Mouse (Mus musculus): ENCODE measurements around the gene Amhr2. TPM values are rescaled to one million over a fixed set of nuclear protein-coding genes. Genes with fewer than 3 reads are reported as not detected.

The Amhr2 gene
- polyA plus RNA-seq, 1 experiment = not detected

DNA sequence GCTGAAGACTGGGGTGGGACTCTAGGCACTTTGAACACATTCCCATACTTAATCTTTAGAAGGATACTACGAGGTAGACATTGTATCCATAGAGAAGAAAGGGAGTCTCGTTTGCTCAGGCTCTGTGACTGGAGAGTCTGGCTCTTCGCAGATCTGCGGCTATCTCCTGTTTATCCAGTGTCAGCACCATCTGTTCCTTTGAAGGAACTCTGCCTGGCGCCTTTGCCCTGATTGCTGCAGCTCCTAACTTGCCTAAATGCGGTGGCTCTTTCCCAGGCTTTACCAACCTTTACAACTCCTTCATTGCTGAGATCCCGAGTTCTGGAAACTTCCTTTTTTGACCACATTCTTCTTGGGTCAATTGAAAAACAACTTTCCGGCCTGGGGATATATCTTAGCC is 4.2 kb downstream of the Amhr2 start:
- WGBS = 85% methylated on average over 8 of the region's 8 CpGs

DNA sequence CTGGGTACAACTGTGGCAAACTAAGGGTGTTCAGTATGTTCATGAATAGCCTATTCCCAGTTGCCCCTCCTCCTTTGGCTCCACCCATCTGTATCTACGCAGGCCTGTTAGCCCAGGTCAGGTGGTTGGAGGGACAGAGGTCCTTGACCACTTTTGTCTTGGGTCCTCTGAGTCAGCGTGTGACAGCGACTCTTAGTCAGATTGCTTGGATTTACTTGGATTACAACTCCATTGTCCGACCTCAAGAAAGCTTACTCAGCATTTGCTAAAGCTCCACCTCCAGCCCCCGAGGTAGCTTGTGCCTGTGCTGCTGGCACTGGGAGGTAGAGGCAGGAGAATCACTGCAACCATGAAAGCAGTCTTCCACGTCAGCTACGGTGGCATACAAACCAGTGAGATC is 5.8 kb downstream of the Amhr2 start:
- Histone ChIP-seq H3K4me3 (ENCODE audit: insufficient read depth, low read depth, low read length) (no peak overlapping the region), H3K27ac (ENCODE audit: insufficient read depth, low read depth, low read length) (no peak overlapping the region), H3K4me1 (ENCODE audit: control insufficient read depth, insufficient read depth, low read length) (peaks cover 4% of the 10 kb centered on the region; the same call in 1 of the 2 replicates)
- no peak for TF ChIP-seq POLR2A (IDR thresholded peaks at IDR 0.05; ENCODE audit: insufficient read depth, low read depth, low read length)
- TF ChIP-seq CTCF (IDR thresholded peaks at IDR 0.05; ENCODE audit: insufficient read depth, low read depth, low read length) = no peak
- 22% methylated on average over 7 of the region's 7 CpGs for whole genome bisulfite sequencing

More for the DNA sequence above, 4.2 kb downstream of the Amhr2 start:
- H3K4me3 ChIP-seq (ENCODE audit: insufficient read depth, low read depth, low read length) = no peak overlapping the region
- H3K4me1 ChIP-seq (ENCODE audit: control insufficient read depth, insufficient read depth, low read length) = peaks cover 8% of the 10 kb centered on the region
- H3K27ac ChIP-seq (ENCODE audit: insufficient read depth, low read depth, low read length) = no peak overlapping the region
- no peak for TF ChIP-seq POLR2A (IDR thresholded peaks at IDR 0.05; ENCODE audit: insufficient read depth, low read depth, low read length)
- TF ChIP-seq CTCF (IDR thresholded peaks at IDR 0.05; ENCODE audit: insufficient read depth, low read depth, low read length) = no peak

DNA sequence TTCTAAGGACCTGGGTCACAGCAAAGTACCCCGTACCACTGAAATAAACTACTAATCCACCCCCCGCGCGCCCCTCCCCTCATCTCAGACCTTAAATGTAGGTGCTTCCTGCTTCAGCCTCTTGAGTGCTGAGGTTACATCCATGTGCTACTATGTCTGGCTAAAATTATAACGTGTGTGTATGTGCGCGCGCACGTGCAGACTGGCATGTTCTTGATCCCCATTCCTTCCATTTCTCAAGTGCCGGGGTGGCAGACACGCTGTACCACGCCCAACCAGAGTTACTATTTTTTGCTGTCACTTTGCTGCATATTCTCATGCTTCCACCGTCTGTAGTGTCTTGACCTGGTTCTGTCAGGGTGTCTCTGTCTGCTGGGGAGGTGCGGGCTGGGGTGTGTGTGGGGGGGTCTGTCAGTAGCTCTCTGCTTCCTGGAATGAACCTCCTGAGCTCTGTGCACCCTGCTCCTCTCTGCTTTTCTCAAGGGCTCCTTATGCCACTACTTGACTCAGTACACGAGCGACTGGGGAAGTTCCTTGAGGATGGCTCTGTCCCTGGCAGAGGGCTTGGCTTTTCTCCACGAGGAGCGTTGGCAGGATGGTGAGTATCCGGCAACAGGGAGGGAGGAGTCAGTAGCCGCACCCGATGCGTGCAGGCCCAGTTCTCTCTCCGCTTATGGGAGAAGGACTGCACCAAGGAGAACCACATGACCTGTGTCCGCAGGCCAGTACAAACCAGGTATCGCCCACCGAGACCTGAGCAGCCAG is 6.7 kb downstream of the Amhr2 start:
- H3K27ac ChIP-seq (ENCODE audit: insufficient read depth, low read depth, low read length) = no peak overlapping the region
- WGBS = 71% methylated on average over 26 of the region's 26 CpGs
- no peak for TF ChIP-seq CTCF (IDR thresholded peaks at IDR 0.05; ENCODE audit: insufficient read depth, low read depth, low read length)
- no peak for TF ChIP-seq POLR2A (IDR thresholded peaks at IDR 0.05; ENCODE audit: insufficient read depth, low read depth, low read length)
- H3K4me1 ChIP-seq (ENCODE audit: control insufficient read depth, insufficient read depth, low read length) = peaks cover 4% of the 10 kb centered on the region; the same call in 1 of the 2 replicates
- H3K4me3 ChIP-seq (ENCODE audit: insufficient read depth, low read depth, low read length) = no peak overlapping the region

- TF ChIP-seq CTCF (IDR thresholded peaks at IDR 0.05; ENCODE audit: insufficient read depth, low read depth, low read length) (peak; percentile 49; the same call in 1 of the 2 replicates), POLR2A (IDR thresholded peaks at IDR 0.05; ENCODE audit: insufficient read depth, low read depth, low read length) (no peak)
- Histone ChIP-seq H3K4me3 (ENCODE audit: insufficient read depth, low read depth, low read length) (no peak overlapping the region), H3K27ac (ENCODE audit: insufficient read depth, low read depth, low read length) (no peak overlapping the region), H3K4me1 (ENCODE audit: control insufficient read depth, insufficient read depth, low read length) (peaks cover 10% of the 10 kb centered on the region; the same call in 1 of the 2 replicates)
- WGBS = 42% methylated on average over 6 of the region's 6 CpGs
Observed at GRCm38 (mm10) chr15:102455993-102456392, 10.8 kb downstream of the Amhr2 start.

DNA sequence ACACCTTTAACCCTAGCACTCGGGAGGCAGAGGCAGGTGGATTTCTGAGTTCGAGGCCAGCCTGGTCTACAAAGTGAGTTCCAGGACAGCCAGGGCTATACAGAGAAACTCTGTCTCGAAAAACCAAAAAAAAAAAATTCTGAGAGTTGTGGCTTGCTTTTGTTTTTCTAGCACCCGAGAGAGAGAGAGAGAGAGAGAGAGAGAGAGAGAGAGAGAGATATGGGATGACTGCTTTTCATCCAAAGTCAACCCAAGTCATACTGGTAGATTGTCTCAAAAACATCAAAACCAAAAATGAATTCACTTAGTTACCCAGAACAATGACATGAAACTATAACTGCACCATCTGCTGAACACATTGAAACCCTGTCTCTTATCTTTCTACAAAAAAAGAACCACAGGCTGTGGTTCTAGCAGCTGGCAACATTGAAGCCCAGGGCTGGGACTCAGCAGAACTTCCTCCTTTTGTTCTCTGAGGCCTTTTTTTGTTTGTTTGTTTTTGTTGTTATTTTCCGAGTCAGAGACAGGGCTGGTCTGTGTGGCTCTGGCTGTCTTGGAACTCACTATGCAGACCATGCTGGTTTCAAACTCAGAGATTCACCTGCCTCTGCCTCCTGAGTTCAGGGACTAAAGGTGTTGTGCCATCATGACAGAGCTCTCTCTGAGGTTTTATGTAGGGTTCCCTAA is 13.0 kb downstream of the Amhr2 start:
- TF ChIP-seq POLR2A (IDR thresholded peaks at IDR 0.05; ENCODE audit: insufficient read depth, low read depth, low read length) (no peak), CTCF (IDR thresholded peaks at IDR 0.05; ENCODE audit: insufficient read depth, low read depth, low read length) (no peak)
- WGBS = 77% methylated on average over 5 of the region's 5 CpGs
- Histone ChIP-seq H3K27ac (ENCODE audit: insufficient read depth, low read depth, low read length) (no peak overlapping the region), H3K4me3 (ENCODE audit: insufficient read depth, low read depth, low read length) (no peak overlapping the region), H3K4me1 (ENCODE audit: control insufficient read depth, insufficient read depth, low read length) (peaks cover 6% of the 10 kb centered on the region; the same call in 1 of the 2 replicates)

GRCm38 (mm10) chr15:102458904-102459317 is 13.7 kb downstream of the Amhr2 start, which contains the start of gene Prr13:
TSS of gene Prr13 (plus strand) at chr15:102459028.
- H3K4me1 ChIP-seq (ENCODE audit: control insufficient read depth, insufficient read depth, low read length) = peaks cover 6% of the 10 kb centered on the region; the same call in 1 of the 2 replicates
- TF ChIP-seq POLR2A (IDR thresholded peaks at IDR 0.05; ENCODE audit: insufficient read depth, low read depth, low read length) (no peak), CTCF (IDR thresholded peaks at IDR 0.05; ENCODE audit: insufficient read depth, low read depth, low read length) (peak; percentile 57)
- H3K4me3 ChIP-seq (ENCODE audit: insufficient read depth, low read depth, low read length) = peak within 1 kb of the TSS; percentile 47
- H3K27ac ChIP-seq (ENCODE audit: insufficient read depth, low read depth, low read length) = no peak within 1 kb of the TSS
- whole genome bisulfite sequencing = 2% methylated on average over 19 of the region's 19 CpGs

GRCm38 (mm10) chr15:102459381-102459780 is 14.2 kb downstream of the Amhr2 start:
- Histone ChIP-seq H3K27ac (ENCODE audit: insufficient read depth, low read depth, low read length) (no peak overlapping the region), H3K4me1 (ENCODE audit: control insufficient read depth, insufficient read depth, low read length) (peaks cover 6% of the 10 kb centered on the region; the same call in 1 of the 2 replicates), H3K4me3 (ENCODE audit: insufficient read depth, low read depth, low read length) (peak overlapping the region; percentile 47; the same call in 1 of the 2 replicates)
- no peak for TF ChIP-seq CTCF (IDR thresholded peaks at IDR 0.05; ENCODE audit: insufficient read depth, low read depth, low read length)
- no peak for TF ChIP-seq POLR2A (IDR thresholded peaks at IDR 0.05; ENCODE audit: insufficient read depth, low read depth, low read length)
- WGBS = 43% methylated on average over 6 of the region's 6 CpGs

- TF ChIP-seq POLR2A (IDR thresholded peaks at IDR 0.05; ENCODE audit: insufficient read depth, low read depth, low read length) (no peak), CTCF (IDR thresholded peaks at IDR 0.05; ENCODE audit: insufficient read depth, low read depth, low read length) (no peak)
- Histone ChIP-seq H3K4me1 (ENCODE audit: control insufficient read depth, insufficient read depth, low read length) (peaks cover 6% of the 10 kb centered on the region; the same call in 1 of the 2 replicates), H3K27ac (ENCODE audit: insufficient read depth, low read depth, low read length) (no peak overlapping the region), H3K4me3 (ENCODE audit: insufficient read depth, low read depth, low read length) (no peak overlapping the region)
- 69% methylated on average over 5 of the region's 5 CpGs for WGBS
Observed at GRCm38 (mm10) chr15:102459847-102460246, 14.7 kb downstream of the Amhr2 start.

DNA sequence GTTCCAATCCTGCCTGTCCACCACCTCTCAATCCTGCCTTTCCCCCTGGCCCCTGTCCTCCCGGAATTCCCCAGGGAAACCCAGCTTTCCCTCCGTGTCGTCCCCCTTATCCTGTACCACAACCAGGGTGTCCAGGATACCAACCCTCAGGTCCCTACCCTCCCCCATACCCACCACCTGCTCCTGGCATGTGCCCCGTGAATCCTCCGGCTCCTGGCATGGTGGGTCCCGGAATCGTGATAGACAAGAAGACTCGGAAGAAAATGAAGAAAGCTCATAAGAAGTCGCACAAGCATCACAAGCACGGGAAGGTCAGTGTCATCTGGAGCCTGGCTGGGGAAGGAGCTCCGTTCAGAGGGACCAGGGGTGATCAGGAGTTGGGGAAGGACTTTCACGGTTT is 15.2 kb downstream of the Amhr2 start:
- peaks cover 6% of the 10 kb centered on the region; the same call in 1 of the 2 replicates for H3K4me1 ChIP-seq (ENCODE audit: control insufficient read depth, insufficient read depth, low read length)
- H3K27ac ChIP-seq (ENCODE audit: insufficient read depth, low read depth, low read length) = no peak overlapping the region
- WGBS = 86% methylated on average over 12 of the region's 12 CpGs
- no peak overlapping the region for H3K4me3 ChIP-seq (ENCODE audit: insufficient read depth, low read depth, low read length)
- TF ChIP-seq CTCF (IDR thresholded peaks at IDR 0.05; ENCODE audit: insufficient read depth, low read depth, low read length) (no peak), POLR2A (IDR thresholded peaks at IDR 0.05; ENCODE audit: insufficient read depth, low read depth, low read length) (no peak)

Data from olfactory bulb, adult 2 months (tissue).